18 mouse cellular contexts compared by ENCODE assay signal in genomic region chr17:51526021-51526420, GRCm38 (mm10).
"Had no signal": no experiment of that assay in that cellular context is flagged by ENCODE, and none has a peak within 500 bp of the region (broad histone marks: within the 10 kb centered on the region; RNA-seq: fewer than 3 reads in every experiment).

No protein-coding gene starts in this region.

- ATAC-seq: intestine, postnatal 0 days had no signal

- DNase-seq: kidney, adult 2 months; kidney, postnatal 25 days; layer of hippocampus, adult 9-11 months; liver, embryonic 13.5 days; lung, adult 2 months; lung, postnatal 14 days; lung, postnatal 4 days; midbrain, embryonic 14.5 days; right cerebral cortex, adult 18-20 months; right cerebral cortex, postnatal 14 days; right cerebral cortex, postnatal 4 days; thymus, adult 2 months; thymus, postnatal 14 days; thymus, postnatal 4 days had no signal

- H3K9me3 ChIP-seq: liver, embryonic 13.5 days had no signal

- H3K36me3 ChIP-seq: liver, embryonic 13.5 days had no signal

- H3K27ac ChIP-seq: kidney, postnatal 0 days; layer of hippocampus, adult 2 months; liver, embryonic 13.5 days; stomach, postnatal 0 days had no signal

- H3K27me3 ChIP-seq: liver, embryonic 13.5 days had no signal

- H3K9ac ChIP-seq: liver, embryonic 13.5 days had no signal

- H3K4me3 ChIP-seq: layer of hippocampus, adult 2 months; liver, embryonic 13.5 days had no signal

- H3K4me1 ChIP-seq: liver, embryonic 13.5 days had no signal

- H3K4me2 ChIP-seq: liver, embryonic 13.5 days had no signal
